In genomic region chr5:118090101-118090500, GRCm38 (mm10) we compare ENCODE assay signal across 10 mouse cellular contexts.
A peak's percentile ranks its signal among the peaks of the same experiment; 100 is the strongest.
DNase-seq lines count a peak whose midpoint lies in the region; ATAC-seq lines count a peak whose summit lies in the region.
"Had no signal": no experiment of that assay in that cellular context is flagged by ENCODE, and none has a peak within 500 bp of the region (broad histone marks: within the 10 kb centered on the region; RNA-seq: fewer than 3 reads in every experiment).

No protein-coding gene starts in this region.

- H3K4me1 ChIP-seq in limb, embryonic 12.5 days (replicated peaks): peaks cover 30% of the 10 kb centered on the region
- H3K4me1 ChIP-seq in limb, embryonic 10.5 days: peaks cover 35% of the 10 kb centered on the region
- peaks cover 22% of the 10 kb centered on the region for H3K4me1 ChIP-seq in forebrain, embryonic 14.5 days (ENCODE audit: control insufficient read depth, insufficient read depth, low read length)
- H3K4me1 ChIP-seq in hindbrain, embryonic 14.5 days (replicated peaks; ENCODE audit: control insufficient read depth, insufficient read depth, low read length): peaks cover 26% of the 10 kb centered on the region
- peaks cover 11% of the 10 kb centered on the region for H3K4me1 ChIP-seq in neural tube, embryonic 14.5 days (ENCODE audit: control insufficient read depth, insufficient read depth, low read length)
- H3K4me1 ChIP-seq in intestine, embryonic 15.5 days (replicated peaks): 0 out of 2 replicates have a peak, but pooled peaks cover 9% of the 10 kb centered on the region
- H3K4me1 ChIP-seq: liver, embryonic 15.5 days had no signal

- no peak overlapping the region for H3K9ac ChIP-seq in limb, embryonic 12.5 days (replicated peaks)
- H3K9ac ChIP-seq in forebrain, embryonic 14.5 days (ENCODE audit: low read length): peak overlapping the region; percentile 26; the same call in 1 of the 2 replicates
- H3K9ac ChIP-seq in hindbrain, embryonic 14.5 days: no peak overlapping the region
- H3K9ac ChIP-seq in neural tube, embryonic 14.5 days (replicated peaks; ENCODE audit: low read depth, low read length): no peak overlapping the region
- no peak overlapping the region for H3K9ac ChIP-seq in intestine, embryonic 15.5 days
- H3K9ac ChIP-seq: liver, embryonic 15.5 days had no signal

- no peaks in the 10 kb centered on the region for H3K27me3 ChIP-seq in limb, embryonic 12.5 days
- H3K27me3 ChIP-seq in limb, embryonic 10.5 days (ENCODE audit: low read depth, poor library complexity, severe bottlenecking): no peaks in the 10 kb centered on the region
- H3K27me3 ChIP-seq in forebrain, embryonic 14.5 days (replicated peaks; ENCODE audit: control insufficient read depth, insufficient read depth, low read length): no peaks in the 10 kb centered on the region
- H3K27me3 ChIP-seq in hindbrain, embryonic 14.5 days (ENCODE audit: control insufficient read depth, insufficient read depth, low read length): no peaks in the 10 kb centered on the region
- no peaks in the 10 kb centered on the region for H3K27me3 ChIP-seq in neural tube, embryonic 14.5 days (ENCODE audit: control insufficient read depth, insufficient read depth, low read length)
- no peaks in the 10 kb centered on the region for H3K27me3 ChIP-seq in intestine, embryonic 15.5 days (replicated peaks)
- H3K27me3 ChIP-seq: liver, embryonic 15.5 days had no signal

- no peak for DNase-seq in limb, embryonic 10.5 days (ENCODE audit: low spot score)
- DNase-seq in forebrain, embryonic 14.5 days (ENCODE audit: low spot score): no peak
- no peak for DNase-seq in hindbrain, embryonic 14.5 days (ENCODE audit: low spot score)
- DNase-seq in MN1 (ENCODE audit: low spot score): no peak
- DNase-seq: cerebellum, adult 9-11 months had no signal

- no peaks in the 10 kb centered on the region for H3K9me3 ChIP-seq in limb, embryonic 12.5 days
- H3K9me3 ChIP-seq in limb, embryonic 10.5 days (replicated peaks): no peaks in the 10 kb centered on the region
- H3K9me3 ChIP-seq in forebrain, embryonic 14.5 days (replicated peaks; ENCODE audit: control insufficient read depth, low read length): no peaks in the 10 kb centered on the region
- H3K9me3 ChIP-seq in hindbrain, embryonic 14.5 days (ENCODE audit: control insufficient read depth, low read length): no peaks in the 10 kb centered on the region
- H3K9me3 ChIP-seq in neural tube, embryonic 14.5 days (ENCODE audit: control insufficient read depth, low read length): no peaks in the 10 kb centered on the region
- no peaks in the 10 kb centered on the region for H3K9me3 ChIP-seq in intestine, embryonic 15.5 days
- H3K9me3 ChIP-seq: liver, embryonic 15.5 days had no signal

- 97% methylated on average over 6 of the region's 6 CpGs for WGBS in limb, embryonic 12.5 days
- 96% methylated on average over 6 of the region's 6 CpGs for WGBS in limb, embryonic 10.5 days
- 95% methylated on average over 6 of the region's 6 CpGs for WGBS in forebrain, embryonic 14.5 days
- 96% methylated on average over 6 of the region's 6 CpGs for WGBS in hindbrain, embryonic 14.5 days
- 90% methylated on average over 6 of the region's 6 CpGs for WGBS in neural tube, embryonic 14.5 days
- WGBS in intestine, embryonic 15.5 days: 95% methylated on average over 6 of the region's 6 CpGs

- H3K4me3 ChIP-seq in limb, embryonic 12.5 days (replicated peaks): no peak overlapping the region
- no peak overlapping the region for H3K4me3 ChIP-seq in limb, embryonic 10.5 days
- H3K4me3 ChIP-seq in forebrain, embryonic 14.5 days (ENCODE audit: low read depth, low read length): no peak overlapping the region
- no peak overlapping the region for H3K4me3 ChIP-seq in hindbrain, embryonic 14.5 days (replicated peaks; ENCODE audit: low read length)
- no peak overlapping the region for H3K4me3 ChIP-seq in neural tube, embryonic 14.5 days (ENCODE audit: low read depth, low read length)
- H3K4me3 ChIP-seq in intestine, embryonic 15.5 days (replicated peaks): no peak overlapping the region
- H3K4me3 ChIP-seq: liver, embryonic 15.5 days; myocyte had no signal

- H3K27ac ChIP-seq in limb, embryonic 12.5 days: 0 out of 2 replicates have a peak overlapping the region, but pooled peaks have one; percentile 2
- H3K27ac ChIP-seq in limb, embryonic 10.5 days: no peak overlapping the region
- peak overlapping the region; percentile 77 for H3K27ac ChIP-seq in forebrain, embryonic 14.5 days (ENCODE audit: low read depth, low read length)
- peak overlapping the region; percentile 72 for H3K27ac ChIP-seq in hindbrain, embryonic 14.5 days
- H3K27ac ChIP-seq in neural tube, embryonic 14.5 days (ENCODE audit: low read depth, low read length): peak overlapping the region; percentile 11; the same call in 1 of the 2 replicates
- H3K27ac ChIP-seq in intestine, embryonic 15.5 days: no peak overlapping the region
- H3K27ac ChIP-seq: liver, embryonic 15.5 days had no signal

- no peak for ATAC-seq in limb, embryonic 12.5 days (ENCODE audit: insufficient number of reproducible peaks, insufficient read depth, low FRiP score, low TSS enrichment, low read depth)
- ATAC-seq in forebrain, embryonic 14.5 days: no peak
- ATAC-seq in hindbrain, embryonic 14.5 days (ENCODE audit: low FRiP score): no peak
- no peak for ATAC-seq in neural tube, embryonic 14.5 days (ENCODE audit: low read depth)
- ATAC-seq in intestine, embryonic 15.5 days: no peak

- H3K36me3 ChIP-seq in limb, embryonic 12.5 days: peaks cover 63% of the 10 kb centered on the region
- peaks cover 72% of the 10 kb centered on the region for H3K36me3 ChIP-seq in limb, embryonic 10.5 days
- peaks cover 42% of the 10 kb centered on the region for H3K36me3 ChIP-seq in forebrain, embryonic 14.5 days (ENCODE audit: control insufficient read depth, insufficient read depth, low read length)
- H3K36me3 ChIP-seq in hindbrain, embryonic 14.5 days (replicated peaks; ENCODE audit: control insufficient read depth, insufficient read depth): peaks cover 43% of the 10 kb centered on the region
- H3K36me3 ChIP-seq in neural tube, embryonic 14.5 days (ENCODE audit: control insufficient read depth, insufficient read depth, low read length): peaks cover 15% of the 10 kb centered on the region
- peaks cover 27% of the 10 kb centered on the region for H3K36me3 ChIP-seq in intestine, embryonic 15.5 days

- no peak overlapping the region for H3K4me2 ChIP-seq in limb, embryonic 12.5 days
- H3K4me2 ChIP-seq in forebrain, embryonic 14.5 days (ENCODE audit: low read length): no peak overlapping the region
- H3K4me2 ChIP-seq in hindbrain, embryonic 14.5 days (replicated peaks): no peak overlapping the region
- H3K4me2 ChIP-seq in neural tube, embryonic 14.5 days (ENCODE audit: low read depth, low read length): no peak overlapping the region
- no peak overlapping the region for H3K4me2 ChIP-seq in intestine, embryonic 15.5 days (replicated peaks)
- H3K4me2 ChIP-seq: liver, embryonic 15.5 days had no signal

Comparison
In these comparisons a context has a peak if more than half of its experiments do, and no peak if none do; other contexts are left out.
1. H3K27ac ChIP-seq: peak in limb, embryonic 12.5 days (single experiment), forebrain, embryonic 14.5 days (single experiment), hindbrain, embryonic 14.5 days (single experiment) and neural tube, embryonic 14.5 days (single experiment); none in limb, embryonic 10.5 days (single experiment) and intestine, embryonic 15.5 days (single experiment).